12 mouse cellular contexts compared by ENCODE assay signal in genomic region chr10:43625578-43625977, GRCm38 (mm10). TPM values are rescaled to one million over a fixed set of nuclear protein-coding genes. Genes with fewer than 3 reads are reported as not detected.
DNase-seq lines count a peak whose midpoint lies in the region; ATAC-seq lines count a peak whose summit lies in the region.
"Had no signal": no experiment of that assay in that cellular context is flagged by ENCODE, and none has a peak within 500 bp of the region (broad histone marks: within the 10 kb centered on the region; RNA-seq: fewer than 3 reads in every experiment).

No protein-coding gene starts in this region.

- H3K27ac ChIP-seq in midbrain, embryonic 16.5 days (ENCODE audit: low read length) = no peak overlapping the region
- no peak overlapping the region for H3K27ac ChIP-seq in midbrain, embryonic 11.5 days (ENCODE audit: low read depth, low read length)
- no peak overlapping the region for H3K27ac ChIP-seq in hindbrain, embryonic 16.5 days (ENCODE audit: low read depth, low read length)
- peak overlapping the region; percentile 93 for H3K27ac ChIP-seq in liver, embryonic 13.5 days
- H3K27ac ChIP-seq: lung, embryonic 15.5 days had no signal

- H3K4me2 ChIP-seq in midbrain, embryonic 16.5 days (ENCODE audit: low read length) = no peak overlapping the region
- no peak overlapping the region for H3K4me2 ChIP-seq in midbrain, embryonic 11.5 days
- H3K4me2 ChIP-seq in hindbrain, embryonic 16.5 days (ENCODE audit: low read length) = no peak overlapping the region
- H3K4me2 ChIP-seq in liver, embryonic 13.5 days = peak overlapping the region; percentile 38
- H3K4me2 ChIP-seq: lung, embryonic 15.5 days had no signal

- DNase-seq in midbrain, embryonic 11.5 days (ENCODE audit: low spot score, missing footprints) = no peak
- DNase-seq in liver, embryonic 13.5 days = peak; percentile 82
- peak; percentile 38 to 67 for DNase-seq in spleen, postnatal 36 days (ENCODE audit: low spot score in 2 of 2)
- no peak for DNase-seq in gastrocnemius, adult 18-20 months (ENCODE audit: low spot score)
- DNase-seq: cerebellum, postnatal 36 days; gastrocnemius, postnatal 10 days; retina, postnatal 1 day; thymus, postnatal 36 days had no signal

- no peak overlapping the region for H3K9ac ChIP-seq in midbrain, embryonic 16.5 days (ENCODE audit: low read depth, low read length)
- H3K9ac ChIP-seq in midbrain, embryonic 11.5 days (ENCODE audit: low read length) = no peak overlapping the region
- no peak overlapping the region for H3K9ac ChIP-seq in hindbrain, embryonic 16.5 days (ENCODE audit: low read depth, low read length)
- peak overlapping the region; percentile 69 for H3K9ac ChIP-seq in liver, embryonic 13.5 days
- H3K9ac ChIP-seq: lung, embryonic 15.5 days had no signal

- peak; percentile 40; the same call in 1 of the 2 replicates for ATAC-seq in midbrain, embryonic 16.5 days
- no peak for ATAC-seq in midbrain, embryonic 11.5 days (ENCODE audit: low FRiP score)
- ATAC-seq in hindbrain, embryonic 16.5 days = 0 out of 2 replicates have a peak, but pooled peaks have one; percentile 24
- peak; percentile 90 for ATAC-seq in liver, embryonic 13.5 days (ENCODE audit: low read depth)
- no peak for ATAC-seq in activated CD4-positive, CD25-positive, alpha-beta regulatory T cell, adult 4 months

- H3K27me3 ChIP-seq in midbrain, embryonic 16.5 days (ENCODE audit: control insufficient read depth, insufficient read depth, low read depth, low read length) = no peaks in the 10 kb centered on the region
- H3K27me3 ChIP-seq in midbrain, embryonic 11.5 days (ENCODE audit: control insufficient read depth, insufficient read depth, low read length) = no peaks in the 10 kb centered on the region
- H3K27me3 ChIP-seq in hindbrain, embryonic 16.5 days (replicated peaks; ENCODE audit: control insufficient read depth, insufficient read depth, low read length) = no peaks in the 10 kb centered on the region
- no peaks in the 10 kb centered on the region for H3K27me3 ChIP-seq in liver, embryonic 13.5 days
- H3K27me3 ChIP-seq: lung, embryonic 15.5 days had no signal

- H3K36me3 ChIP-seq in midbrain, embryonic 16.5 days (ENCODE audit: control insufficient read depth, insufficient read depth, low read length) = no peaks in the 10 kb centered on the region
- no peaks in the 10 kb centered on the region for H3K36me3 ChIP-seq in midbrain, embryonic 11.5 days (ENCODE audit: control insufficient read depth, insufficient read depth, low read length)
- H3K36me3 ChIP-seq in hindbrain, embryonic 16.5 days (ENCODE audit: control insufficient read depth, insufficient read depth, low read length) = no peaks in the 10 kb centered on the region
- H3K36me3 ChIP-seq in liver, embryonic 13.5 days = peaks cover 20% of the 10 kb centered on the region
- H3K36me3 ChIP-seq: lung, embryonic 15.5 days had no signal

- H3K9me3 ChIP-seq in midbrain, embryonic 16.5 days (replicated peaks; ENCODE audit: control insufficient read depth, low read length, poor library complexity, severe bottlenecking) = no peaks in the 10 kb centered on the region
- H3K9me3 ChIP-seq in midbrain, embryonic 11.5 days (ENCODE audit: control insufficient read depth, low read length) = no peaks in the 10 kb centered on the region
- no peaks in the 10 kb centered on the region for H3K9me3 ChIP-seq in hindbrain, embryonic 16.5 days (ENCODE audit: control insufficient read depth, low read length)
- peaks cover 9% of the 10 kb centered on the region for H3K9me3 ChIP-seq in liver, embryonic 13.5 days (replicated peaks)
- H3K9me3 ChIP-seq: lung, embryonic 15.5 days had no signal

- WGBS in midbrain, embryonic 16.5 days = 63% methylated on average over 2 of the region's 2 CpGs
- 83% methylated on average over 2 of the region's 2 CpGs for WGBS in midbrain, embryonic 11.5 days
- 66% methylated on average over 2 of the region's 2 CpGs for WGBS in hindbrain, embryonic 16.5 days
- WGBS in liver, embryonic 13.5 days (ENCODE audit: insufficient replicate concordance) = 38% methylated on average over 2 of the region's 2 CpGs

- no peak overlapping the region for H3K4me3 ChIP-seq in midbrain, embryonic 16.5 days (ENCODE audit: low read depth, low read length)
- no peak overlapping the region for H3K4me3 ChIP-seq in midbrain, embryonic 11.5 days (ENCODE audit: low read depth, low read length)
- no peak overlapping the region for H3K4me3 ChIP-seq in hindbrain, embryonic 16.5 days (ENCODE audit: low read length)
- 0 out of 2 replicates have a peak overlapping the region, but pooled peaks have one; percentile 4 for H3K4me3 ChIP-seq in liver, embryonic 13.5 days (replicated peaks)
- H3K4me3 ChIP-seq: lung, embryonic 15.5 days had no signal

- peaks cover 13% of the 10 kb centered on the region for H3K4me1 ChIP-seq in midbrain, embryonic 16.5 days (ENCODE audit: control insufficient read depth, insufficient read depth, low read length)
- no peaks in the 10 kb centered on the region for H3K4me1 ChIP-seq in midbrain, embryonic 11.5 days (ENCODE audit: control insufficient read depth, insufficient read depth, low read length)
- no peaks in the 10 kb centered on the region; the same call in 1 of the 2 replicates for H3K4me1 ChIP-seq in hindbrain, embryonic 16.5 days (ENCODE audit: control insufficient read depth, insufficient read depth, low read depth, low read length)
- H3K4me1 ChIP-seq in liver, embryonic 13.5 days (replicated peaks) = peaks cover 89% of the 10 kb centered on the region
- H3K4me1 ChIP-seq: lung, embryonic 15.5 days had no signal

RNA-seq across cellular contexts. Expression of gene Cd24a, which starts 47.5 kb away (rescaled TPM):
- polyA plus RNA-seq in midbrain, embryonic 16.5 days (2015; fragmentation: Nextera tagmentation; extraction: Ambion mirVana) = 660 and 780 TPM in 2 replicates
- polyA plus RNA-seq in midbrain, embryonic 11.5 days (2014; fragmentation: Nextera tagmentation; extraction: Ambion mirVana) = 516 and 568 TPM in 2 replicates
- 546 and 598 TPM in 2 replicates for polyA plus RNA-seq in hindbrain, embryonic 16.5 days (2015; fragmentation: Nextera tagmentation; extraction: Ambion mirVana)
- 899 and 1,125 TPM in 2 replicates for polyA plus RNA-seq in liver, embryonic 13.5 days (2015; fragmentation: Nextera tagmentation; extraction: Ambion mirVana)
- total RNA-seq in gastrocnemius, adult 18-20 months (2021) = 100 to 1,000 TPM; 173 to 219 TPM
- polyA plus RNA-seq in activated CD4-positive, CD25-positive, alpha-beta regulatory T cell, adult 4 months (2017; shearing (Covaris generic)) = 1 to 10 TPM in 1 of 2 experiments, not detected in 1; 6.1 TPM

Comparison
In these comparisons a context has a peak if more than half of its experiments do, and no peak if none do; other contexts are left out.
1. ATAC-seq: peak in midbrain, embryonic 16.5 days (single experiment), hindbrain, embryonic 16.5 days (single experiment) and liver, embryonic 13.5 days (single experiment); none in midbrain, embryonic 11.5 days (single experiment) and activated CD4-positive, CD25-positive, alpha-beta regulatory T cell, adult 4 months (single experiment).
2. DNase-seq: peak in liver, embryonic 13.5 days (single experiment) and spleen, postnatal 36 days (2 of 2); none in midbrain, embryonic 11.5 days (single experiment) and gastrocnemius, adult 18-20 months (single experiment).
3. RNA of gene Cd24a, which starts 47.5 kb away (polyA plus RNA-seq): 899 to 1,125 TPM in liver, embryonic 13.5 days, 660 to 780 TPM in midbrain, embryonic 16.5 days, 546 to 598 TPM in hindbrain, embryonic 16.5 days and 516 to 568 TPM in midbrain, embryonic 11.5 days; 6.1 TPM in activated CD4-positive, CD25-positive, alpha-beta regulatory T cell, adult 4 months; every median in the first group is over 10 times any median in the second.